Mouse (Mus musculus) yolk sac, embryonic 10.5 days (tissue): ENCODE data around the gene Dnaja2.

Source experiments
- DNase-seq: peaks from one replicate; pipeline ENCODE4 v3.0.0-alpha.2; 2017; ENCODE audit warnings: low spot score

The Dnaja2 gene

GRCm38 (mm10) chr8:85554391-85555180, 558 bp downstream of the Dnaja2 start:
- DNase-seq: no peak

- DNase-seq: no peak
These were observed 3.2 kb downstream of the Dnaja2 start for GRCm38 (mm10) chr8:85551934-85552333.

GRCm38 (mm10) chr8:85536332-85536731, 18.8 kb downstream of the Dnaja2 start:
- no peak for DNase-seq

GRCm38 (mm10) chr8:85534163-85534562, 21.0 kb downstream of the Dnaja2 start:
- no peak for DNase-seq

- no peak for DNase-seq
These were observed 21.7 kb downstream of the Dnaja2 start for GRCm38 (mm10) chr8:85533434-85533833.

GRCm38 (mm10) chr8:85532843-85533242, 22.3 kb downstream of the Dnaja2 start:
- DNase-seq: no peak

GRCm38 (mm10) chr8:85531471-85531870, 23.7 kb downstream of the Dnaja2 start:
- no peak for DNase-seq

GRCm38 (mm10) chr8:85530717-85531116, 24.4 kb downstream of the Dnaja2 start:
- DNase-seq: no peak

- no peak for DNase-seq
These were observed 26.2 kb downstream of the Dnaja2 start for GRCm38 (mm10) chr8:85528959-85529358.

- peak; percentile 43 for DNase-seq
These were observed 29.0 kb downstream of the Dnaja2 start for GRCm38 (mm10) chr8:85526105-85526504.

GRCm38 (mm10) chr8:85524086-85524485, 31.1 kb downstream of the Dnaja2 start:
- no peak for DNase-seq

GRCm38 (mm10) chr8:85521332-85521731, 33.8 kb downstream of the Dnaja2 start:
- DNase-seq: no peak

GRCm38 (mm10) chr8:85520586-85520985, 34.6 kb downstream of the Dnaja2 start:
- no peak for DNase-seq

- DNase-seq: no peak
These were observed 37.2 kb downstream of the Dnaja2 start for GRCm38 (mm10) chr8:85517956-85518355.

GRCm38 (mm10) chr8:85517336-85517735, 37.8 kb downstream of the Dnaja2 start:
- DNase-seq: no peak

- peak; percentile 47 for DNase-seq
These were observed 39.8 kb downstream of the Dnaja2 start for GRCm38 (mm10) chr8:85515391-85515790.

- peak; percentile 76 for DNase-seq
These were observed 41.9 kb downstream of the Dnaja2 start for GRCm38 (mm10) chr8:85513283-85513682.

- DNase-seq: no peak
These were observed 42.9 kb downstream of the Dnaja2 start for GRCm38 (mm10) chr8:85512234-85512633.

GRCm38 (mm10) chr8:85508661-85509060, 46.5 kb downstream of the Dnaja2 start:
- no peak for DNase-seq

GRCm38 (mm10) chr8:85506620-85507019, 48.5 kb downstream of the Dnaja2 start:
- peak; percentile 77 for DNase-seq

- no peak for DNase-seq
These were observed 50.4 kb downstream of the Dnaja2 start for GRCm38 (mm10) chr8:85504704-85505103.

GRCm38 (mm10) chr8:85503065-85503464, 52.1 kb downstream of the Dnaja2 start:
- DNase-seq: no peak

- DNase-seq: no peak
These were observed 52.8 kb downstream of the Dnaja2 start for GRCm38 (mm10) chr8:85502381-85502780.
